Mouse (Mus musculus): Measurements from ENCODE around the gene Eef1akmt3.
"Not testable (repeated sequence)": the region's sequence is repeated elsewhere in the genome, so short reads cannot be mapped to it uniquely, and the experiment has no call there.

The Eef1akmt3 gene

GRCm38 (mm10) chr10:127070190-127071121 is 29.1 kb upstream of the Eef1akmt3 start, which contains the start of gene Tspan31:
Tspan31 (minus strand) TSS chr10:127070264.
- peak in 1 of 2 experiments; percentile 37 for DNase-seq (ENCODE audit: low spot score in 2 of 2)

DNA sequence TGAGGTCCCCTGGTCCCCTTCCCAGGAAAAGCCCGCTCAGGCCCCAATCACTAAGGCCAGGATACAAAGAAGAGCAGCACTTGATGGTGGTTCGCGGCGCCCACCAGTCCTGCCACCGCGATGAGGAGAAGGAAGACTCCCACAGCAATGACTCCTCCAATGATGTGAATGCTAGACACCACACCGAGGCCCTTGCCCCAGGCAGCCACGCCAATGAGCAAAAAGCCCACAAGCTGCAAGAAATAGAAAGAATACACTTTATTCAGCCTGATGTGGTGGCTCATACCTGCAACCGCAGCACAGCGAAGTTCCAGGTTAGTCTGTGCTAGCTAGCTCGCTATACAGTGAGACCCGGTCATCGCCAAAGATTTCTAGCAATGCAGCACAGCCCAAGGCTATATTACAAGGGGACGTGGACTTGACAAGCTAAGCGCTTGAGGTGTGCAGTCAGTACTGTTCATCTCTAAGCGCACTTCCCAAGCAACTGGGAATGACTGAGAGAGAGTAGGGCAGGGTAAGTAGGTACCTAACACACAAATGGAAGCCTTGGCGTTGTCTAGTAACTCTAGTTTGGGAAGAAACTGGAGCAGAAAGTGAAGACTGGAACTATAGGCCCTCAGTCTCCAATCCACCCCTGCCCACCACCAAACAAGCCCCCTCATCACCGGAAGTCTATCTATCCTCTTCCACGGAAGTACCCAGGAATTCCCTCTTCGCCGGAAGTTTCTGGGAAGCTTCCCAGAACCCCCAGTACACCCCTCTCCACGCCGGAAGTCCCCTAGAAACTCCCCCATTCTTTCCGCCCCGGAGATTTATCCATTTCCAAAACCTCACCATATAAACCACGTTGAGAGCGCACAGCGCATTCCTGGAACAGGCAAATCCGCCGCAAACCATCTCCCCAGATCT is 28.2 kb upstream of the Eef1akmt3 start:
- no peak for DNase-seq (ENCODE audit: low spot score in 2 of 2)

- no peak for DNase-seq (ENCODE audit: low spot score in 2 of 2)
Observed at GRCm38 (mm10) chr10:127068360-127069038, 27.2 kb upstream of the Eef1akmt3 start.

DNA sequence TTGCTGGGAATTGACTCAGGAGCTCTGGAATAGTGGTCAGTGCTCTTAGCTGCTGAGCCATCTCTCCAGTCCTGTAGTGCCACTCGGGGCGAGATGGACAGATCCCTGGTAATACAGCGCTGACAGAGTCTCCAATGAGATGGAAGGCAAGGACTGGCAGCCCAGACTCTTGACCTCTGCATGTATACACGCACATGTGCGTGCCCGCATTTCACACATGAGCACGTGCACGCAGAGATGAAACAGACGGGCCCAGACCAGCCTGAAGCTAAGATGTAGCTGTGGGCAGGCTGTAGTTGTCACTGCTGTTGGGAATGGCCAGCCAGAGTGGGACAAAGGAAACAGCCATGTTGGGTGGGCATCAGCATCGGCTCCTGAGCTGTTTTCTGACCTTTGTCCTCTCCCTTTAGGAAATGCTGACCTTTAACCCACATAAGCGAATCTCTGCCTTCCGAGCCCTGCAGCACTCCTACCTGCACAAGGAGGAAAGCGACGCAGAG is 25.3 kb upstream of the Eef1akmt3 start:
- no peak for DNase-seq (ENCODE audit: low spot score in 2 of 2)

GRCm38 (mm10) chr10:127065981-127066380 is 24.7 kb upstream of the Eef1akmt3 start:
- DNase-seq (ENCODE audit: low spot score in 2 of 2), result no peak

GRCm38 (mm10) chr10:127063913-127064870 is 22.9 kb upstream of the Eef1akmt3 start:
- DNase-seq (ENCODE audit: low spot score in 2 of 2), result no peak

- DNase-seq (ENCODE audit: low spot score in 2 of 2), result peak; percentile 94
Observed at GRCm38 (mm10) chr10:127063239-127063872, 22.0 kb upstream of the Eef1akmt3 start, which contains the start of gene Cdk4. Cdk4 (plus strand) TSS chr10:127063534.

- DNase-seq (ENCODE audit: low spot score in 2 of 2), result no peak
Observed at GRCm38 (mm10) chr10:127062503-127062902, 21.2 kb upstream of the Eef1akmt3 start.

DNA sequence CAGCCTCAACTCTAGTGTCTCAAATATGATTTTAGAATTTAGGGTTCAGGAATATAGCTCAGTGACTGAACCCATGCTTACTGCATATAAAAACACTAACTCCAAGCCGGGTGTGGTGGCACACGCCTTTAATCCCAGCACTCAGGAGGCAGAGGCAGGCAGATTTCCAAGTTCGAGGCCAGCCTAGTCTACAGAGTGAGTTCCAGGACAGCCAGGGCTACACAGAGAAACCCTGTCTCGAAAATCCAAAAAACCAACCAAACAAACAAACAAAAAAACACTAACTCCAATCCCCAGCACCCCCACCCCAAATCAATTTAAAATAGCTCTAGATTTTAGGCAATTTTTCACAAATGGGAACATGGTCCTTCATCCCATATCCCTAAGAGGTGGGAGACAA is 20.8 kb upstream of the Eef1akmt3 start:
- not testable (repeated sequence) for DNase-seq (ENCODE audit: low spot score in 2 of 2)

DNA sequence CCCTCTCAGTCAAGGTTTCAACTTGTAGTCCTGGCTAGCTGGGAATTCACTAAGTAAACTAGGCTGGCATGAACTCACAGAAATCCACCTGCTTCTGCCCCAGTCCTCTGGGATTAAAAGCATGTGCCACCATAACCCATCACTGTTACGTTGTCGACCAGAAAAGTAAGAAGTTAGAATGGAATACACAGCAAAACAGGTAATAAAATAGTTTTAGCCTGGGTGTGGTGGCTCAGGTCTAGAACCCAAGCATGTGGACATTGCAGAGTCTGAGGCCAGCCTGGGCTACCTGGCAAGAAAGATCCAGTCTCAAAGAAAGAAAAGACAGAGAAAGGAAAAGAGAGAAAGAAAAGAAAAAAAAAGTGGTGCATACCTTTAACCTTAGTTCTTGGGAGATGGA is 20.2 kb upstream of the Eef1akmt3 start:
- no peak for DNase-seq (ENCODE audit: low spot score in 2 of 2)

GRCm38 (mm10) chr10:127061085-127061484 is 19.8 kb upstream of the Eef1akmt3 start:
- no peak for DNase-seq (ENCODE audit: low spot score in 2 of 2)

DNA sequence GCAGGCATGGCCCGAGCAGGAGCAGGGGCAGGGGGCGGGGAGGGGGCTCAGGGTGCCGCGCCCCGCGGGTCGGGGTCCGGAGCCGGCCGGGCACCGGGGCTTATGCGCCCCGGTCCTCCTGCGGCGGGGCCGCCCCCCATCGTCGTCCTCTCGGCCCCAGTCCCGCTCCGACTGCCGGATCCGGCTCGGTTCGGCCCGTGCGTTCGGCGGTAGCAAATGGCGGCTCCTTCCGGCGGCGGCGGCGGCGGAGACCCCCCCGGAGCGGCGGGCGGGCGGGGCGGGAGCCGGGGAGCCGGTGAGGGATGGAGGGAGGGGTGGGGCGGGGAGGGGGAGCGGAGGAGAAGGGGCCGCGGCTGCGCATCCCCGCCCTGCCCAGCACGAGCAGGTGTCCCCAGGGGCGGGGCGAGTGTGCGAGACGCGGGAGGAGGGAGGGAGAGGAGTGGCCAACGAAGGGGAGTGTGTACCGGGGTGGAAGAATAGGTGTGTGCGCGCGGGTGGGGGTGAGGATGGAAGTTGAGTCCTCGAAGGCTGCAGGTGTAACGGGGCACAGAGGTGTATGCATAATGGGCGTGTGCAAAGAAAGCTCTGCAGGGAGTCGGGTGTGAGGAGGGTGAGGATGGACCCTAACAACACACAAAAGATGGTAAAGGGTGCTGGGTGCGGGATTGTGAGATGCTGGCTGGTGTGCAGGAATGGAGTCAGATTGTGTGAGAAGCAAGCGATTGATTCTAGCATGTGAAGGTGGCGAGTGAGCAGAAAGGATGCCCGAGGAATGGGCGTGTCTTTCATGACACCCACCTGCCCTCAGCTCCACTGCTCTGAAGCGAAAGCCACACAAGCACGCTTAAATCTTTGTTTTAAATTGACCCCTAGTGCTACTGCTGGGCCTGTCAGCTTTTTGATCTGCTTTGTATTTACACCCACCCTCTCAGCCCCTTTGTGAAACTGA is 18.9 kb upstream of the Eef1akmt3 start, which contains the start of gene March9:
Gene March9 (minus strand): TSS at position 217 of the 949 bp plus-strand sequence.
- DNase-seq (ENCODE audit: low spot score in 2 of 2), result peak; percentile 70 to 74

DNA sequence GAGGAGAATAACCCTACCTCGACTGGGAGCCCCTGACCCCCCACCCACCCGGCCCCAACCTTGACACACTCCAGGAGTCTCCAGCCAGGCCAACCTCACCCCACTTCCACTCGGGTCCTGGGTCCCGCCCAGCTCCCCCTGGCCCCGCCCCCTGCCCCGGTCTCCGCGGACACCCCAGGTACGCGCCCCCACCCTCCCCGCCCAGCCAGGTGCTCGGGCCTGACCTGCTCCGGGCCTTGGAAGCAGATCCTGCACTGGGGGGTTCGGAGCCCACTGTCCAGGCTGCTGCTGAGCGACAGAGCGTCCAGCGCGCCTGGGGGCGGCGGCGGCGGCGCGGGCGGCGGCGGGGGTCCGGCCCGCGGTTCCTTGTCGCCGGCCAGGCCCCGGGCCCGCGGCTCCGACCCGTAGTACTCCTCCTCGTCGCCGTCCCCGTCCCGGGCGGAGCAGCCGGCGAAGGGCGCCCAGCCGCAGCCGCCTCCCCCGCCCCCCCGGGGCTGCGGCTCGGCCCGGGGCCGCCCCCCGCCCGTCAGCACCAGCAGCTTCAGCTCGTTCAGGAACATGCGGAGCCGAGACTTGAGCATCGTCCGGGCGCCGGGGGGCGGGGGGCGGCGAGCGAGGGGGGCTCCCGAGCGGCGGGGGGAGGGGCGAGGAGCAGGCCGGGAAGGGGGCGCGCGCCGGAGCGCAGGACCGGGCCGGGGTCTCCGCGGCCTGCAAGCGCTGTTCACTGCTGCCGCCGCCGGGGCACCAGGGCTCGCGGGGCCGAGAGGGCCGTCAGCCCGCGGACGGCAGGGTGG is 18.1 kb upstream of the Eef1akmt3 start:
- no peak for DNase-seq (ENCODE audit: low spot score in 2 of 2)

DNA sequence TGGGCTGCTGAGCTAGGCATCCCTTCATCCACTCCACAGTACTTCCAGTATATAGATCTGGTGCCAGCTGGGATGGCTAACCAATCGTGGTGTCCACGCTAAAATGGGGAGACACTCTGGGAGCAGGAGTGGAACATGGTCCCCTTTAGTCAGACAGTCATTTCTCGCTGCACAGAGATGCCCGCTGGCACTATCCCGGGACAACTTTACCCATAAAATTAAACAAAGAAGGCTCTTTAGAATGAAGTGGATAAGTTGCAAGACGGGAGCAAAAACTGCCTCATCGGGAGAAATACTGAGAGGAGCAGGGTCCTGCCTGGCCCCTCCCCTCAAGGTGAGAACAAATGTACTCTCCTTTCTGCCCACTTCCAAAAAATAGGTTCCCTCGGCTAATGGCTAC is 17.4 kb upstream of the Eef1akmt3 start:
- DNase-seq (ENCODE audit: low spot score in 2 of 2), result no peak

GRCm38 (mm10) chr10:127058161-127058560 is 16.8 kb upstream of the Eef1akmt3 start:
- DNase-seq (ENCODE audit: low spot score in 2 of 2), result peak; percentile 69 to 88

- no peak for DNase-seq (ENCODE audit: low spot score in 2 of 2)
Observed at GRCm38 (mm10) chr10:127056490-127056889, 15.2 kb upstream of the Eef1akmt3 start.

- no peak for DNase-seq (ENCODE audit: low spot score in 2 of 2)
Observed at GRCm38 (mm10) chr10:127055406-127055805, 14.1 kb upstream of the Eef1akmt3 start.

- DNase-seq (ENCODE audit: low spot score in 2 of 2), result no peak
Observed at GRCm38 (mm10) chr10:127054646-127055045, 13.3 kb upstream of the Eef1akmt3 start.

All from thymus, postnatal 10 days (tissue).